Mouse (Mus musculus): ENCODE results near the gene Psmb2.

The Psmb2 gene

DNA sequence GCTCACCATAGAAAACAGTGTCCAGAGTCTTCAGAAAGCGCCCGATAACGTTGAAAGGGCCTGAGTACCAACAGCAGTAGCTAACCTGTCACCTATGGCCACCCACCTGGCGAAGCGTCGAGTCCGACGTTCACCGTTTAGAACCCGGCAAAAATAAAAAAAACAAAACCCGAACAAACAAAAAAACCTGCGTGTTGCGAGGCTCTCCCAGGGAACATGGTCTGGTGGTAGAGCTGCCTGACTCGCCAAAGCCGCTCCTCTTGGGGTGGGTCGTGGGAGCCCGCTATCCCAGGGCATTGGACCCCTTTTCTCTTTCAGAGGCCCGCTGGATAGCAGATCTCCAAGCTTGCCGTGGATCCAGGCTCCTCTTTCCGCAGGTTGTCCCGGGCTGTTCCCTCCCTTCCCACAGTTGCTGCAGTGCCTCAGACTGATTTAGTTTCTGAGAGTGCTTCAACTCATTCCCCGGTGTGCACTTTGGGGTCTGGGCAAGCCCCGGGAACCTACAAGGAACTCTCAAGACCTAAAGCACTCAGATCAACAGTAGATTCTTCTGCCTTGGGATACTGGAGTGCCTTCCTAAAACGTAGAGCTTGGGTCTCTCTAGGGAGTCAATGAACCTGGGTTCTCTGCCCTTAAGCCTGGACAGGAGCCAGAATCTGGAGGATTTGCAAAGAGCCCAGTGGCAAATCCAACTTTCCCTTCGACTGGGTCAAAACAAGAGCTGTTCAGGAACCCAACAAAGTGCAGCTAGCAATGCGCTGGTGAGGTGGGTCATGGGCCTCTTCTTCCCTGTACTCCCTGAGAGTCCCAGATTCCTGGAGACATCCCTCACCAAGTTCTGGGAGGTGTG, 55.3 kb downstream of the Psmb2 start:
- no peak for DNase-seq

DNA sequence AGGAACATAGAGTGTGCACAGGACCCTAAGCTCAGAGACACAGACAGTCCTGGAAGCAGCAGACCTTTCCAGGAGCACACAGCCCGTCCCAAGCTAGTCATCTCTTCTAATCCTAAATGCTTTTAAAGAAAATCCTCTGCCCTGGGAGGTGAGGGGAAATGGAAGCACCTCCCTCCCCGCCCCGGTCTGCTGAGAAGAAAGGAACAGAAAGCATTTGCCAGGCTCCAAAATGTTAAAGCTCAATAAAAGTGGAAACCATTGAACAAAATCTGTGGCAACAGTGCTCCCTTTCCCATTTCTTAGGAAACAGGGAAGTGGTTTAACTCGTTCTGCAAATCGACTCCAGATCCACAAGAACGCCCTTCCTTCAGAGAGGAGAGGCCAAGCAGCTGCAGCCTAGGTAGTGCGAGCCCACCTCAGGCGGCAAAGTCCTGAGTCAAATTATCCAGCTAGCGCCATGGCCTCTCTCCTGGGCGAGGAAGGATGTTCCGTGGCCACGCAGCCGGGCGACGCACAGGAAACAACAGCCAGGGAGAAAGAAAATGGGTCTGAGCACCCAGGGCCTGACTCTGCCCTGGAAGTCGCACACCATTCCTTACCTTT, 56.7 kb downstream of the Psmb2 start:
- DNase-seq: no peak

GRCm38 (mm10) chr4:126734700-126735381, 57.4 kb downstream of the Psmb2 start:
- no peak for DNase-seq

DNA sequence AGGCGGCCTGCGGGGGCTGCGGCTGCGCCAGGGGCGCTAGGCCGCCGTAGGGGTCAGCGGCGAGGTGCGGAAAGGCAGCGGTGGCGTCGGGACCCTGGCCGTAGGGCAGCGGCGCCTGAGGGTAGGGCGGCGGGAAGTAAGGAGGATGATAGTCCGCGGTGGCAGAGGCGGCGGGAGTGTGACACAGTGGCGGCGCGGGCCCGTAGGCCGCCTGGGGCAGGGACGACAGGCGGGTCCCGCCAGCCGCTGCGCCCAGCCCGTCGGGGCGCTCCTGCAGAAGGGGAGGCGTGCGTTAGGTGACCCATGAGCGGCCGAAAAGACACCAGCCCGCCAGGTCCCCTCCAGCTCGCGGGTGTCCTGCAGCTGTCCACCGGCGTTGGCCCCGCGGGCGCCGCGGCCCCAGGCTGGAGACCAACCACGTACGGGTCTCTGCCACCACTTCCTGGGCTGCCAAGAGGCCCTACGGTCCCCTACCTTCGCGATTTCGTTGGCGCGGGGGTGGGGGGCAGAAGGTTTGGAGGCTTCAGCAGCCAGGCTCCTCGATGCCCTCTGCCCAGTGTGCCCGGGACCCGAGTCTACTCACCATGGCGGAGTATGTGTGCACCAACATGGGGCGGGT, 58.1 kb downstream of the Psmb2 start:
- no peak for DNase-seq

GRCm38 (mm10) chr4:126736001-126736414, 58.6 kb downstream of the Psmb2 start, which contains the start of gene Tfap2e:
Gene Tfap2e (minus strand): TSS chr4:126736240.
- no peak for DNase-seq

- DNase-seq: no peak
Measured at GRCm38 (mm10) chr4:126739966-126740676, 62.7 kb downstream of the Psmb2 start.

DNA sequence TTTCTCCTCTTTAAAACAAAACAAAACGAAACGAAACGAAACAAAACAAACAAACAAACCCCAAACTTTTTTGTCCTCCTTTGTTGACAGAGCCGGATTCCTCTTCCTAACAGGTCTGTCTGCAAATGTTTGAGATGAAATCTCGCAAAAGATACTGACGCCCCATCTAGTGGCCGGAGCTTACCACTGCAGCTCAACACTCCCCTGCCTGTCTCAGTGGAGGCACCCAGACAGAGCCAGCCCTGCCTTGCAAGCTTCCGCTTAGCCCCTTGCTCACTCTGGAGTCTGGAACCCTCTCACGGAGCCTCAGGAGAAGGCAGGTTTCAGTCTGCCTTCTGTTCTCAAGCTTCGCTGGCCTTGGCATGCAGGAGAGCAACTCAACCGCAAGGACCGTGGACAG, 64.0 kb downstream of the Psmb2 start:
- DNase-seq: peak; percentile 82

- DNase-seq: no peak
Measured at GRCm38 (mm10) chr4:126742976-126743375, 65.5 kb downstream of the Psmb2 start.

GRCm38 (mm10) chr4:126743713-126744112, 66.3 kb downstream of the Psmb2 start:
- no peak for DNase-seq

- DNase-seq: peak; percentile 59
Measured at GRCm38 (mm10) chr4:126744831-126745230, 67.4 kb downstream of the Psmb2 start.

DNA sequence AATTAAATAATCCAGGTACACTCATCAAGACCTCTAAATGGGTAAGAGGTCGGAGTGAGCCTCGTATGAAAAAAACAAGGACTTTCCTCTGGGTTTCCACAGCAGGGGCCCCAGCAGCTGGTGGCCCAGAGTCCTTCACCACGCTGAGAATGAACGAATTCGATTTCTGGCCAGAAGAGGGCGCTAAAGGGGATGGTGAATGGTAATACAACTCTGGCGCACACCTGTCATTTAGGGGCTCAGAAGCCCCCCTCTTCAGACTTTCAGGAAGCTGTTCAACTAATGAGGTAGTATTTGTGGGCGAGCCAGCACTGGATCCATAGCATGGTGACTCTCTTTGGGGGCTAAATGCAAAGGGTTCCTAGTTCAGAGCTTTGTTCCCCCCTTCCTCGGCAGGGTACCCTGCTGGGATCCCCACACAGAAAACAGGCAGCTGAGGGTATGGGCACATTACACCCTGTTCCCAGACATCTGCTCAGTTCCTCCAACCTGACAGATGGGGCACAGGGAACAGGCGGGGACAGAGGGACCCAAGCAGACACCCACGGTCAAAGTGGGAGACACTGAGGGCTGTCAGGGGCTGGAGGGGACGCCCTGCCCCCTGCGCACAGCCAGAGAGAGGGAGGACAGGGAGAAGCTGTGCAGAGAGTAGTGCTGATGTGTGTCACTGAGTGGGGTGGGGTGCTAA, 68.2 kb downstream of the Psmb2 start:
- DNase-seq: peak; percentile 65

DNA sequence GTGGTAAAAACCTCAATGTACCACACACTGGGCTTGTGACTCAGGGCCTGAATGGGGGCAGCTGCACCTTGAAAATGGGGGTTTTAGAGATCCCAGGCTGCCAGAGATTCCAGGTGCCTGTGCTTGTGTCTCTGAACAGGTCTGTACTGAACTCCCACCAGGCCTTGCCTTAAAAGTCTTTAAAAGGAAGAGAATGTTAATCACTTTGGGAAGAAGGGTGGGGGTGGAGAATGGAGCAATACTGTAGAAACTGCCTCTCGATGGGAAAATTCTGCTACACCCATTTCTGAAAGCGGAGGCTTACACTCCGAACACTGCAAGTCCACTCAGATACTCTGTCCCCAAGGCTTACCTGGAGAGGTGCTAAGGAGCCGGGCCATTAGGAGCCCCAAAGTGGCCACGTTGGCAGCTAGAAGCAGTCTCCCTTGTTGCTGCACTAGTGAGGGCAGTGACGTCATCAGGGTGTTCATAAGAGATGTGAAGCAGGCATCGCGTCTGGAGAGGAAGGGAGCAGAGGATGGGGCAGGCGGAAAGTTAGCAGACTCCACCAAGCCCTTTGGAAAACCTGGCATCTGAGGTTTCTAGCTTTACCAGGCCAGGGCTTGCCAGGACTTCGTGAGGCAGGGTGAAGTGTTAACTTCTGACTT, 68.9 kb downstream of the Psmb2 start:
- DNase-seq: no peak

- no peak for DNase-seq
Measured at GRCm38 (mm10) chr4:126748381-126748780, 71.0 kb downstream of the Psmb2 start.

DNA sequence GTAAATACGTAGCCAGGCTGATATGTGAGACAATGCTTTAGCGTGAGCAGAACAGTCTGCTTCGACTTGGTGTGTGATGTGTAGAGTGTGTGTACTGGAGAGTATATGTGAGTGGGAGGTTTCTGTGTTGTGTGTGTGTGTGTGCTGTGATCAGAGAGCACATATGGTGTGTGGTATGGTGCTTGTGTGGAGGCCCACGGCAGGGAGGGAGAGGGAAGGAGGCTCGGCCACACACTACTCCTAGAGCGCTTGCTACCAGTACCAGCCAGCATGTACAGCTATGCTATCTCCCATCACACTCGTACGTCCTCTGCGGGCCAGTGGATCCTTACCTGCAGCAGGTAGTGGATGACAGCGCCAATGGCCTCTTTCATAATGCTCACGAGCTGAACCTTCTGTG, 72.1 kb downstream of the Psmb2 start:
- DNase-seq: no peak

DNA sequence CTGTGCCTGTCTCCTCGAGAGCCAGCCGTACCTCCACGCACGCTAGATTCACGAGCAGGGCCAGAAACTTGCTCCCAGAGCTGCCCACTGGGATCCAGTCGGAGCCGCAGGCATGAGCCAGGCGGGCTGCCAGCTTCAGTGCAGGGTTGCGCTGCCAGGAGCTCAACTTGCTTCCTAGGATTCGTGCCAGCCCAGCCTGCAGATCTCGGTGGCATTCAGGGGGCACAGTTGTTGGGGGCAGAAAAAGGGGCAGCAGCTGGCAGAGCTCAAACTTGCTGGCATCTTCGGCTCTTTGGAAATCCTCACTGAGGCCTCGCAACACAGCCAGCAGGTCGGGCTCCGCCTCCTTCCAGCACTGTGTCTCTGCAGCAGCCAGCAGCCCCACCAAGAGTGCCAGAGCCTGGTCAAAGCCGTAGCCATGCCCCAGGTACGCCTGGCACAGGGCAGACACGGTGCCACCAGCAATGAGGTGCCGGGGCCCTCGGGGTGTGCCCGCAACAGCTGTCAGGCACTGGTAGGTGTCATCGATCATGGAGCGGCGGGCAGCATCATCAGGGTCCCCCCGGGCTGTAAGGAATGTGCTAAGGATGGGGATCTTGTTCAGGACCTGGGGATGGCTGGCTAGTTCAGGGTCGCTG, 72.7 kb downstream of the Psmb2 start:
- peak; percentile 80 for DNase-seq

- no peak for DNase-seq
Measured at GRCm38 (mm10) chr4:126750863-126751555, 73.6 kb downstream of the Psmb2 start.

DNA sequence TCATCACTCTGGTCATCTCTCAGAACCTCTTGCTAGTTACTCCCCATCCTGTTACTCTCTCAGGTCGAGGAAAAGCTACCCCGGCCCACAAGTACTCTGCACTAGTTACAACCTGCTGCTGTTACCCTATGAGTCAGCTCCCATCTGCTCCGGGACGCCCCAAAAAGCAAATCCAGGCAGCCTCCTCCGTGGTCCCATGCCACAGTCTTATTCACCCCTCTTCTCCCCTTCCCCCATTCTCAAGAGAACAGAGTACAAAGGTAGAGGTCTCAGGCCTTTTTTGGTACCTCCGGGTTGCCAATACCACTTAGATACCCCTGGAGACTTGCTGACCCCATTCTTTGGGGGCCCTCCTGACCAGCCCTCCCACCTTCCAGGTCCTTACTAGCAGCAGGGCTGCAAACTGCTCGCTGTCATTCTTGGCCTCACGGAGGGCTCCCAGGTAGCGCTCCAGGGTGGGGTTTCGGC, 74.2 kb downstream of the Psmb2 start:
- peak; percentile 61 for DNase-seq

GRCm38 (mm10) chr4:126752024-126752607, 74.7 kb downstream of the Psmb2 start:
- DNase-seq: peak; percentile 56

- DNase-seq: peak; percentile 65
Measured at GRCm38 (mm10) chr4:126752608-126753141, 75.2 kb downstream of the Psmb2 start.

All from cerebellum, adult 8-10 months (tissue).